Mouse (Mus musculus): ENCODE results near the gene Nid1. TPM values are rescaled to one million over a fixed set of nuclear protein-coding genes. Genes with fewer than 3 reads are reported as not detected.
A peak's percentile ranks its signal among the peaks of the same experiment; 100 is the strongest.

Gene Nid1
- polyA plus RNA-seq, 1 experiment from 2014 or later, result 36.2 TPM

DNA sequence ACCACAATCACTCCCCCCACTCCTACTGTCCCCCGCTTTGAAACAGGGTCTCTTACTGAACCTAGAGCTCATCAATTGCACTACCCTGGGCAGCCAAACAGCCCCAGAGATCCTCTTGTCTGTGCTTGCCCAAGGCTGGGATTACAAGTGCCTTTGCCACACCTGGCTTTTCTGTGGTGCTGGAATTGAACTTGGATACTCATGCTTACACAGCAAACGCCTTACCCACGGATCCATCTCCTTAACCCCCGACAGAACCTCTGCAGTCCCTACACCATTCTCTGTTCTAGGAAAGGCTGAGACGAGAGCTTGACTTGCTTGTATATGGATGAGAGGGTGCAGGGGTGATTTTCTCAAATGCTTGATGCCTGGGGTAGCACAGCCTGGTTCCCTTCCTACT is 67.7 kb downstream of the Nid1 start:
- Histone ChIP-seq H3K27ac (replicated peaks) (no peak overlapping the region), H3K9ac (ENCODE audit: low read length) (no peak overlapping the region), H3K4me3 (ENCODE audit: low read depth, low read length) (no peak overlapping the region), H3K4me2 (replicated peaks; ENCODE audit: low read depth) (no peak overlapping the region), H3K36me3 (ENCODE audit: control insufficient read depth, insufficient read depth, low read length) (peaks cover 7% of the 10 kb centered on the region; the same call in 1 of the 2 replicates), H3K27me3 (ENCODE audit: control insufficient read depth, insufficient read depth, low read length) (no peaks in the 10 kb centered on the region), H3K9me3 (ENCODE audit: control insufficient read depth, low read length) (no peaks in the 10 kb centered on the region), H3K4me1 (replicated peaks; ENCODE audit: control insufficient read depth, insufficient read depth) (no peaks in the 10 kb centered on the region)
- TF ChIP-seq EP300 (optimal IDR thresholded peaks at IDR 0.05), result no peak
- TF ChIP-seq CTCF (IDR thresholded peaks at IDR 0.05; ENCODE audit: low read depth), result no peak
- ATAC-seq (ENCODE audit: low FRiP score, low TSS enrichment) (no peak), DNase-seq (ENCODE audit: low spot score) (no peak)
- 84% methylated on average over 5 of the region's 5 CpGs for WGBS

DNA sequence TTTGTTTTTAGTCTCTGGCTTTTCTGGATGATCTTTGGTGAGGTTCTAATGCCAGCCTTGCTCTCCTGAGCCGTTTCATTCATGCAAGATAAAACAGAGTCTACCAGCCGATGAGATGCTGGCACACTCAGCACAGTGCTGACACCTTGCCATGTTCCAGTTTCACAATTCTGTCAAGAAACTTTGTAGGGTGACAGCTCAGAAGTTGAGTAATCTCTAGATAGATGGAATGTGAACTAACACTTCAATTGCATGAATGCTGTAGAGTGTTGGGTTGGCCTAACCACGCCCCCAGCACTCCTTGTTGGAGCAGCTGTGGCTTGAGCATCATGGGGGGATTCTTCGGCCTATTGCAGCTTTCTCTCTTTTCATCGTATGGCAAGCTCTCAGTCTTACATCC is 69.2 kb downstream of the Nid1 start:
- no peak overlapping the region for H3K9ac ChIP-seq (ENCODE audit: low read length)
- DNase-seq (ENCODE audit: low spot score), result no peak
- no peak overlapping the region for H3K4me2 ChIP-seq (replicated peaks; ENCODE audit: low read depth)
- H3K4me1 ChIP-seq (replicated peaks; ENCODE audit: control insufficient read depth, insufficient read depth), result no peaks in the 10 kb centered on the region
- 89% methylated on average over 5 of the region's 5 CpGs for WGBS
- H3K4me3 ChIP-seq (ENCODE audit: low read depth, low read length), result no peak overlapping the region
- H3K27ac ChIP-seq (replicated peaks), result no peak overlapping the region
- TF ChIP-seq EP300 (optimal IDR thresholded peaks at IDR 0.05), result no peak
- TF ChIP-seq CTCF (IDR thresholded peaks at IDR 0.05; ENCODE audit: low read depth), result no peak
- ATAC-seq (ENCODE audit: low FRiP score, low TSS enrichment), result no peak
- H3K9me3 ChIP-seq (ENCODE audit: control insufficient read depth, low read length), result no peaks in the 10 kb centered on the region
- H3K27me3 ChIP-seq (ENCODE audit: control insufficient read depth, insufficient read depth, low read length), result no peaks in the 10 kb centered on the region
- H3K36me3 ChIP-seq (ENCODE audit: control insufficient read depth, insufficient read depth, low read length), result peaks cover 4% of the 10 kb centered on the region; the same call in 1 of the 2 replicates

DNA sequence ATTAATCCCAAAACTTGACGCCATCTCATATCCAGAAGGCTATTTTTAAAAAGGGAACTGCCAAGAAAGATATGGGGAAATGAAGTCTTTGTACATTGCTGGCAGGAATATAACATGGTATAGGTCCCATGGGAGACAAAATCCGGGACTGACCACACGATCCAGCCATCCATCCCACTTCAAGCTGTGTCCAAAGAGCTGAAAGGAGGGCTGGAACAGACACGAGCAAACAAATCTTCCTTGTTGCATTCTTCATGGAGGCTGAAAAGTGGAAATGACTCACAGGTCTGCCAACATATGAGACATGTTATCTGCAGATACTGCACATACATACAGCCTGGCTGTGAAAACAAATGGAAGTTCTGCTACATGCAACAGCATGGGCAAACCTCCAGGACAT is 77.5 kb downstream of the Nid1 start:
- Histone ChIP-seq H3K9me3 (ENCODE audit: control insufficient read depth, low read length) (no peaks in the 10 kb centered on the region), H3K27ac (replicated peaks) (no peak overlapping the region), H3K27me3 (ENCODE audit: control insufficient read depth, insufficient read depth, low read length) (no peaks in the 10 kb centered on the region), H3K9ac (ENCODE audit: low read length) (no peak overlapping the region), H3K4me3 (ENCODE audit: low read depth, low read length) (no peak overlapping the region), H3K4me1 (replicated peaks; ENCODE audit: control insufficient read depth, insufficient read depth) (no peaks in the 10 kb centered on the region), H3K4me2 (replicated peaks; ENCODE audit: low read depth) (no peak overlapping the region), H3K36me3 (ENCODE audit: control insufficient read depth, insufficient read depth, low read length) (no peaks in the 10 kb centered on the region)
- no peak for DNase-seq (ENCODE audit: low spot score)
- ATAC-seq (ENCODE audit: low FRiP score, low TSS enrichment), result no peak
- WGBS, result 60% methylated on average over 4 of the region's 4 CpGs
- TF ChIP-seq EP300 (optimal IDR thresholded peaks at IDR 0.05) (no peak), CTCF (IDR thresholded peaks at IDR 0.05; ENCODE audit: low read depth) (no peak)

DNA sequence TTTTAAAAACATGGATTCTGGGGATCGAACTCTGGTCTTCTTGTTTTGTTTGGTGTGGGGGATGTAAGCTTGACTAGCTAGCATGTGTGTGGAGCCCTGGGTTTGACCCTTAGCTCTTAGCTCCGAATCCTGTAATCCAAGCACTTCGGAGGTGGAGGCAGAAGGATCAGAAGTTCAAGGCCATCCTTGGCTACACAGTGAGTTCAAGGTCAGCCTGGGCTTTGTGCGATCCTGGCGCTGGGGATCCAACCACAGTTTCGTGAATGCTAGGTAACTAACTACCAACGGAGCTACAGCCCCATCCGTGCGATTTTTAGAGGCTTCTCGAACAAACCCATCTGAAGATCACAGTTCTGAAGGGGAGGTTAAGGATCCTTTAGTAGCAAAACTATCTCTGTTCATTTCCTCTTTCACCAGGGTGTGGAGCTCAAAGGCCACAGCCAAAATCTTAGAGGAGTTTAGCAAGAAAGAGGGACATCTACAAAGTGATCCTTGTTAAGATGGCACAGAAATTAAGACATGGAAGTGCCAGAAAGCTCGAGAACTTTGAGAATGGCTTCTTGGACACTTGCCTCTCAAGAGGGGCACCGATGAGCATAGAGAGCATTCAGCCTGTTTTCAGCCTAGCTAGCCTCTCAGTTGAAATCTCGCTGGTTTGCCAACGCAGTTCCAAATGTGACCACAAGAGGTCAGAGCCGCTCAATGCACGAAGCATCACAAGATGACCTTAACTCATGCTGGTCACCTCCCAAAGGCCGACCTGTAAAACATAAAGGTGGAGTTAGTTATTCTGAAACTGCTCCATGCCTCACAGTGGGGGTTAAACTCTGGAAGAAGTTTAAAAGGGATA is 79.2 kb downstream of the Nid1 start:
- Histone ChIP-seq H3K27me3 (ENCODE audit: control insufficient read depth, insufficient read depth, low read length) (no peaks in the 10 kb centered on the region), H3K4me3 (ENCODE audit: low read depth, low read length) (no peak overlapping the region), H3K4me1 (replicated peaks; ENCODE audit: control insufficient read depth, insufficient read depth) (no peaks in the 10 kb centered on the region), H3K9me3 (ENCODE audit: control insufficient read depth, low read length) (no peaks in the 10 kb centered on the region), H3K4me2 (replicated peaks; ENCODE audit: low read depth) (no peak overlapping the region), H3K36me3 (ENCODE audit: control insufficient read depth, insufficient read depth, low read length) (no peaks in the 10 kb centered on the region), H3K27ac (replicated peaks) (no peak overlapping the region), H3K9ac (ENCODE audit: low read length) (no peak overlapping the region)
- peak; percentile 53 for ATAC-seq (ENCODE audit: low FRiP score, low TSS enrichment)
- TF ChIP-seq CTCF (IDR thresholded peaks at IDR 0.05; ENCODE audit: low read depth), result peak; percentile 94
- no peak for TF ChIP-seq EP300 (optimal IDR thresholded peaks at IDR 0.05)
- peak; percentile 87 for DNase-seq (ENCODE audit: low spot score)
- WGBS, result 43% methylated on average over 17 of the region's 17 CpGs

DNA sequence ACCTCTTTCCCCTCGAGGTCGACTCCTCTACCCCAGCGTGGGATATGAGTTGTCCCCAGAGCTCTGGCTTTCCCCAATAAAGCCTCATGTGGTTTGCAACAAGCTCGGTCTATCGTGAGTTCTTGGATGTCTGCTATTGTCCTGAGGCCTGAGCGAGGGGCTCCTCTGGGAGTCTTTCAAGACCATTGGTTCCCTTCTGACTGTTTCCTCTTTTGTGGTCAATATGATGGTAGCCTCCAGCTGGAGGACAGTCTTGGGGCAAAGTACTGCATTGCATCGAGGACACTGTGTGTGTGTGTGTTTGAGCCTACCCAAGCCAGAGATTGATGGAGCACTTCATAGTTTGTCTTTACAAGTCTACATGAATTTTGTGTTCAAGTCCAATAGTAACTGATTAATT is 80.8 kb downstream of the Nid1 start:
- 84% methylated on average over 7 of the region's 7 CpGs for WGBS
- Histone ChIP-seq H3K4me3 (ENCODE audit: low read depth, low read length) (no peak overlapping the region), H3K4me2 (replicated peaks; ENCODE audit: low read depth) (no peak overlapping the region), H3K36me3 (ENCODE audit: control insufficient read depth, insufficient read depth, low read length) (no peaks in the 10 kb centered on the region), H3K4me1 (replicated peaks; ENCODE audit: control insufficient read depth, insufficient read depth) (no peaks in the 10 kb centered on the region), H3K9me3 (ENCODE audit: control insufficient read depth, low read length) (no peaks in the 10 kb centered on the region), H3K27me3 (ENCODE audit: control insufficient read depth, insufficient read depth, low read length) (no peaks in the 10 kb centered on the region), H3K27ac (replicated peaks) (no peak overlapping the region), H3K9ac (ENCODE audit: low read length) (no peak overlapping the region)
- no peak for TF ChIP-seq EP300 (optimal IDR thresholded peaks at IDR 0.05)
- TF ChIP-seq CTCF (IDR thresholded peaks at IDR 0.05; ENCODE audit: low read depth), result no peak
- DNase-seq (ENCODE audit: low spot score) (no peak), ATAC-seq (ENCODE audit: low FRiP score, low TSS enrichment) (no peak)

DNA sequence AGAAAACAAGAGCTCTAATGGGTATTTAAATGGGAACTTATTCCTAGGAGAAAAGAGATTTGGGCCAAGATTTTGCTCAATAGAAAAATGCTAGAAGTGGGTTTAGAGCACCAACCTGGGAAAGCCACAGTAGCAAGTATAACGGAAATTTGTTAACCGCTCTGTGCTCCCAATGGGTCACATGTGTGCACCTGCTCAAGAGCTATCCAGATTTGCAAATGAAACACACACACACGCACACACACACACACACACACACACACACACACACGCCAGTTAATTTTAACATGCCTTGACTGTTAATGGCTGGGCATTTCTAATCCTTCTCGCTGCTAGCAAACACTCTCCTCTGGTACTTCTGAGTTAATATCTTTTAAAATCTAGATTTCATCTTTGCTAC is 83.1 kb downstream of the Nid1 start:
- no peak for DNase-seq (ENCODE audit: low spot score)
- H3K27me3 ChIP-seq (ENCODE audit: control insufficient read depth, insufficient read depth, low read length), result no peaks in the 10 kb centered on the region
- H3K4me3 ChIP-seq (ENCODE audit: low read depth, low read length), result no peak overlapping the region
- no peak overlapping the region for H3K27ac ChIP-seq (replicated peaks)
- H3K9ac ChIP-seq (ENCODE audit: low read length), result no peak overlapping the region
- H3K36me3 ChIP-seq (ENCODE audit: control insufficient read depth, insufficient read depth, low read length), result no peaks in the 10 kb centered on the region
- 92% methylated on average over 5 of the region's 5 CpGs for WGBS
- no peak overlapping the region for H3K4me2 ChIP-seq (replicated peaks; ENCODE audit: low read depth)
- H3K4me1 ChIP-seq (replicated peaks; ENCODE audit: control insufficient read depth, insufficient read depth), result no peaks in the 10 kb centered on the region
- no peak for TF ChIP-seq CTCF (IDR thresholded peaks at IDR 0.05; ENCODE audit: low read depth)
- no peak for TF ChIP-seq EP300 (optimal IDR thresholded peaks at IDR 0.05)
- no peaks in the 10 kb centered on the region for H3K9me3 ChIP-seq (ENCODE audit: control insufficient read depth, low read length)
- ATAC-seq (ENCODE audit: low FRiP score, low TSS enrichment), result no peak

Measured in stomach, postnatal 0 days (tissue).